Mouse (Mus musculus): ENCODE measurements around the gene Fbxl15.

The Fbxl15 gene

GRCm38 (mm10) chr19:46347936-46348668 is 20.1 kb downstream of the Fbxl15 start:
- no peak for DNase-seq (ENCODE audit: extremely low spot score)

GRCm38 (mm10) chr19:46348761-46349458 is 20.9 kb downstream of the Fbxl15 start:
- peak; percentile 73 for DNase-seq (ENCODE audit: extremely low spot score)

DNA sequence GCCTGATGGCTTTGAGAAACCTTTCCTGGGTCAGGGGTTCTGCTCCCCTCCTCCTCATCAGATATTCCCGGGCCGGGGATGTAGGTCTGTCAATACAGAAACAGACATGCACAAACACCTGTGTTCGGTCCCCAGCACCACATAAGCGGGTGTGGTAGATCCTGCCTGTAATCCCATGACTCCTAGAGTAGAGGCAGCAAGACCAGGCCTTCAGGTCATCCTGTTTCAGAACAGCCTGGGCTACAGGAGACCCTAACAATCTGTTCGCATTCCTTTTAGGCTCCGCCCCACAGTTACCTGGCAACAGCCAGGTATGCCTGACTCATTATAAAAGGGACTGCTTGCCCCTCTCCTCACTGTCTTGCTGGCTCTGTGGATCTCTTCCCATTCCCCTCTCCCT is 21.6 kb downstream of the Fbxl15 start:
- DNase-seq (ENCODE audit: extremely low spot score) = no peak

GRCm38 (mm10) chr19:46350168-46350932 is 22.4 kb downstream of the Fbxl15 start, which contains the start of gene 2310034G01Rik:
TSS of gene 2310034G01Rik (minus strand) at chr19:46350302.
- DNase-seq (ENCODE audit: extremely low spot score) = no peak

- DNase-seq (ENCODE audit: extremely low spot score) = peak; percentile 87
Measured at GRCm38 (mm10) chr19:46356701-46357138, 28.7 kb downstream of the Fbxl15 start.

GRCm38 (mm10) chr19:46357344-46358280 is 29.6 kb downstream of the Fbxl15 start:
- no peak for DNase-seq (ENCODE audit: extremely low spot score)

DNA sequence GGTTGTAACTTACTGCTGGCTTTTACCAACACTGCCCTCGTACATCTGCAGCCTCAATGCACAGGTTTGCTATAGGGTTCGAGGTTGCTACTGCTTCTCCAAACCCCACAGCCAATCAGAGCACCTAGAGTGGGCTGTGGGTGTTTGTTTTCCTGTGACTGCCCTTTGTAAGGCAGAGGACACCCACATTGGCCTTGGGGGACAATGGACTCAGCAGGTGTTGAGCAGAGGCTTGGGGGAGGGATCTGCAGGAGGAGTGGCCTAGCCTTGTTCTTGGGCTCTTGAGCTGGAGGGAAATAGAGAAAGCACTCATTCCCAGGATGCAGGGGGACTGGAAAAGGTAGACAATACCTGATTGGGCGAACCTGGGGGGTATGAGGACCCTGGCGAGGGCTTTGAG is 30.4 kb downstream of the Fbxl15 start:
- no peak for DNase-seq (ENCODE audit: extremely low spot score)

GRCm38 (mm10) chr19:46362104-46362503 is 34.1 kb downstream of the Fbxl15 start:
- DNase-seq (ENCODE audit: extremely low spot score) = no peak

DNA sequence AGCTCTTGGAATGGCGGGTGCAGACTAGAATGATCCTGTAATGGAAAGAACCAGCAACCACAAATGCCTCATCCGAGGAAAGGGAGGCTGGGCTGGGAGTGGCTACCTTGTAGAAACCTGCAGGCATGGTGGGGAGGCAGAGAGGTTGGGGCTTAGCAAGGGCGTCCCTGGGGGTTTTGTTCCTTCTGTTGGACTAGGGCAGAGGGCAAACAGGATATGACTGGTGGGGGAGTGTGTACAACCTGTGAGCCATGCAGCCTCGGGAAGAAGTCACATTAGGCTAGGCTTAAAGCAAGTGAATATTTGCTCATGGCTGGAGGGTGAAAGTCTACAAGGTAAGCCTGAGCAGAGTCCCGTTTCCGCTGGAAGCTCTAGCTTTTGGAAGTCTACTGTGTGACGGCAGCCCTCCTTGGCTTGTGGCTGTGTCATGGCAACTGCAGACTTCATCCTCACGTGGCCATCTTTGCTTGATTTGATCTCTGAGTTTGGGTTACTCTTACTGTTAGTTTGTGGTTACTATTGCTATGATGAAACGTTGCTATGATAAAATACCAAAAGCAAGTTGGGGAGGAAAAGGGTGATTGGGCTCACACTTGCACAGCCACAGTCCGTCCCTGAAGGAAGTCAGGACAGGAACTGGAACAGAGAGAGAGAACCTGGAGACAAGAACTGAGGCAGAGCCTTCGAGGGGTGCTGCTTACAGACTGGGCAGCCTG is 35.5 kb downstream of the Fbxl15 start:
- no peak for DNase-seq (ENCODE audit: extremely low spot score)

DNA sequence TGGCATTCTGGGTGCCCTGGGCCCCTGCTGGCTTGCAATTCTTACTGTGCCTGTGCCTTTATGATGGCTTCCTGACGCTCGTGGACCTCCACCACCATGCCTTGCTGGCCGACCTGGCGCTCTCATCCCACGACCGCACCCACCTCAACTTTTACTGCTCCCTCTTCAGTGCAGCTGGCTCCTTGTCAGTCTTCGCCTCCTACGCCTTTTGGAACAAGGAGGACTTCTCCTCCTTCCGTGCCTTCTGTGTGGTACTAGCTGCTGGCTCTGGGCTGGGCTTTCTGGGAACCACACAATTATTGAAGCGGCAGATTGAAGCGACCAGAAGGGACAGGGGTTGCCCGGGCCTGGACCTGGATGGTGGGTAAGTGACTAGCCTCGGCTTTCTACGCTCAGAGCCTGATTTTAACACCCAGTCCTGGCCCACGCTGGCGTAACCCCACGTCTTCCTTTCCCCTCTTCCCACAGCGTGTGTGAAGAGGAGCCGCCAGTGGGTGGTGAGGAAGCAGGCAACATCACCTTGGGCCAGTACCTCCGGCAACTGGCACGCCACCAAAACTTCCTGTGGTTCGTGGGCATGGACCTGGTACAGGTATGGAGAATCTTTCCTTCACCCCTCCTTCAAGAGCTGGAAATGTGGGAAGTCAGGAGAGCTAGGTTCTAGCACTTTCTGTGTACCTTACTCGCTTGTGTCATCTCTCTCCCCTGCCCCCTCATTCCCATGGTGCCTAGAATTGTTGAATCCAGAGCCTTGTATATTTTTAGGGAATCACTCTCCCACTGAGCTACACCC is 40.0 kb downstream of the Fbxl15 start:
- DNase-seq (ENCODE audit: extremely low spot score) = no peak

- DNase-seq (ENCODE audit: extremely low spot score) = peak; percentile 39
Measured at GRCm38 (mm10) chr19:46369204-46369603, 41.2 kb downstream of the Fbxl15 start.

DNA sequence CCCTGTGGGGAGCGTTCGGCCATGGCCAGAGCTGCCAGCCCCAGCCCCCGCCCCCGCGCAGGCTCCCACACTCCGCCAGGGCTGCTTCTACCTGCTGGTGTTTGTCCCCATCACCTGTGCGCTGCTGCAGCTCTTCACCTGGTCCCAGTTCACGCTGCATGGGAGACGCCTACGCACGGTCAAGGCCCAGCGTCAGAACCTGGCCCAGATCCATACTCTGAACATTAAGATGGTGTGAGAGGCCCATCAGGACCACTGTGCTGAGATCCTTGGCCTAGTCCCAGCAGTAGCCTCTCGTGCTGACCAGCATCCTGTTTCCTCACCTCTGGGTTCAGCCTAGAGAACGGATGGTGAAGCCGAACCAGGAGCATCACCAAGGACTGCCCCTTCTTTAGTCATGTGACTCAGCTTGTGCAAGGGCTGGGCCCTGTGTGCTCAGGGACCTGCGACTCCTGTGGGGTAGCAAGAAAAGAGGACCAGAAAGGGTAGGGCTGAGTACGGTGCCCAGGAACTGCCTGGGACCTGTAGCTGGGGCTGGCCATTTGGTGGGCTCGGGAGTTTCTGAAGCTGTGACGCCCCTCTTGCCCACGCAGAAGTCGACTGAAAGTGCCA is 46.6 kb downstream of the Fbxl15 start:
- no peak for DNase-seq (ENCODE audit: extremely low spot score)

- no peak for DNase-seq (ENCODE audit: extremely low spot score)
Measured at GRCm38 (mm10) chr19:46375489-46375888, 47.5 kb downstream of the Fbxl15 start.

GRCm38 (mm10) chr19:46375891-46376290 is 47.9 kb downstream of the Fbxl15 start:
- DNase-seq (ENCODE audit: extremely low spot score) = no peak
